Mouse (Mus musculus): ENCODE measurements around the gene Eya3. TPM values are rescaled to one million over a fixed set of nuclear protein-coding genes. Genes with fewer than 3 reads are reported as not detected.
"Not testable (repeated sequence)": the region's sequence is repeated elsewhere in the genome, so short reads cannot be mapped to it uniquely, and the experiment has no call there.

The Eya3 gene
- polyA plus RNA-seq, 1 experiment from 2014 or later, result 23.5 TPM

- H3K9me3 ChIP-seq (replicated peaks; ENCODE audit: control insufficient read depth, low read length), result no peaks in the 10 kb centered on the region
- no peak overlapping the region for H3K9ac ChIP-seq (ENCODE audit: low read length)
- H3K4me2 ChIP-seq (ENCODE audit: low read depth, low read length), result no peak overlapping the region
- no peaks in the 10 kb centered on the region for H3K36me3 ChIP-seq (ENCODE audit: control insufficient read depth, insufficient read depth, low read length)
- H3K27ac ChIP-seq (ENCODE audit: low read length), result no peak overlapping the region
- no peak overlapping the region for H3K4me3 ChIP-seq (replicated peaks; ENCODE audit: low read length)
- H3K27me3 ChIP-seq (ENCODE audit: control insufficient read depth, insufficient read depth, low read length), result peaks cover 4% of the 10 kb centered on the region; the same call in 1 of the 2 replicates
- ATAC-seq (ENCODE audit: insufficient read depth, low FRiP score), result no peak
- WGBS, result 48% methylated on average over 3 of the region's 3 CpGs
- H3K4me1 ChIP-seq (ENCODE audit: control insufficient read depth, insufficient read depth, low read length), result no peaks in the 10 kb centered on the region; the same call in 1 of the 2 replicates
These were observed 121.5 kb downstream of the Eya3 start for GRCm38 (mm10) chr4:132760296-132760695.

GRCm38 (mm10) chr4:132762602-132763001 is 123.8 kb downstream of the Eya3 start:
- Histone ChIP-seq H3K27me3 (ENCODE audit: control insufficient read depth, insufficient read depth, low read length) (peaks cover 1% of the 10 kb centered on the region; the same call in 1 of the 2 replicates), H3K4me3 (replicated peaks; ENCODE audit: low read length) (no peak overlapping the region), H3K27ac (ENCODE audit: low read length) (no peak overlapping the region), H3K4me1 (ENCODE audit: control insufficient read depth, insufficient read depth, low read length) (no peaks in the 10 kb centered on the region; the same call in 1 of the 2 replicates), H3K9ac (ENCODE audit: low read length) (no peak overlapping the region), H3K4me2 (ENCODE audit: low read depth, low read length) (no peak overlapping the region), H3K9me3 (replicated peaks; ENCODE audit: control insufficient read depth, low read length) (no peaks in the 10 kb centered on the region), H3K36me3 (ENCODE audit: control insufficient read depth, insufficient read depth, low read length) (no peaks in the 10 kb centered on the region)
- WGBS, result 56% methylated on average over 6 of the region's 6 CpGs
- no peak for ATAC-seq (ENCODE audit: insufficient read depth, low FRiP score)

- ATAC-seq (ENCODE audit: insufficient read depth, low FRiP score); H3K27ac ChIP-seq (ENCODE audit: low read length): not testable (repeated sequence)
- 85% methylated on average over 3 of the region's 3 CpGs for WGBS
These were observed 124.3 kb downstream of the Eya3 start for GRCm38 (mm10) chr4:132763125-132763524.

GRCm38 (mm10) chr4:132767914-132768876 is 129.4 kb downstream of the Eya3 start, which contains the start of gene Rpa2:
Gene Rpa2 (plus strand): TSS chr4:132768332.
- Histone ChIP-seq H3K9me3 (replicated peaks; ENCODE audit: control insufficient read depth, low read length) (no peaks in the 10 kb centered on the region), H3K27me3 (ENCODE audit: control insufficient read depth, insufficient read depth, low read length) (no peaks in the 10 kb centered on the region), H3K36me3 (ENCODE audit: control insufficient read depth, insufficient read depth, low read length) (peaks cover 12% of the 10 kb centered on the region; the same call in 1 of the 2 replicates), H3K9ac (ENCODE audit: low read length) (peak within 1 kb of the TSS; percentile 83), H3K4me3 (replicated peaks; ENCODE audit: low read length) (peak within 1 kb of the TSS; percentile 85), H3K4me1 (ENCODE audit: control insufficient read depth, insufficient read depth, low read length) (peaks cover 7% of the 10 kb centered on the region; the same call in 1 of the 2 replicates), H3K27ac (ENCODE audit: low read length) (peak within 1 kb of the TSS; percentile 53), H3K4me2 (ENCODE audit: low read depth, low read length) (peak within 1 kb of the TSS; percentile 86)
- peak; percentile 97 for ATAC-seq (ENCODE audit: insufficient read depth, low FRiP score)
- WGBS, result under 1% methylated on average over 71 of the region's 71 CpGs

More at GRCm38 (mm10) chr4:132763125-132763524, 124.3 kb downstream of the Eya3 start:
- H3K9me3 ChIP-seq (replicated peaks; ENCODE audit: control insufficient read depth, low read length); H3K27me3 ChIP-seq (ENCODE audit: control insufficient read depth, insufficient read depth, low read length); H3K4me2 ChIP-seq (ENCODE audit: low read depth, low read length); H3K4me3 ChIP-seq (replicated peaks; ENCODE audit: low read length); H3K36me3 ChIP-seq (ENCODE audit: control insufficient read depth, insufficient read depth, low read length); H3K4me1 ChIP-seq (ENCODE audit: control insufficient read depth, insufficient read depth, low read length); H3K9ac ChIP-seq (ENCODE audit: low read length): not testable (repeated sequence)

GRCm38 (mm10) chr4:132771776-132772175 is 133.0 kb downstream of the Eya3 start:
- no peak overlapping the region for H3K9ac ChIP-seq (ENCODE audit: low read length)
- H3K27ac ChIP-seq (ENCODE audit: low read length), result no peak overlapping the region
- H3K4me2 ChIP-seq (ENCODE audit: low read depth, low read length), result no peak overlapping the region
- H3K9me3 ChIP-seq (replicated peaks; ENCODE audit: control insufficient read depth, low read length), result no peaks in the 10 kb centered on the region
- peaks cover 37% of the 10 kb centered on the region for H3K36me3 ChIP-seq (ENCODE audit: control insufficient read depth, insufficient read depth, low read length)
- H3K4me1 ChIP-seq (ENCODE audit: control insufficient read depth, insufficient read depth, low read length), result peaks cover 7% of the 10 kb centered on the region; the same call in 1 of the 2 replicates
- H3K27me3 ChIP-seq (ENCODE audit: control insufficient read depth, insufficient read depth, low read length), result no peaks in the 10 kb centered on the region
- 83% methylated on average over 9 of the region's 9 CpGs for WGBS
- no peak overlapping the region for H3K4me3 ChIP-seq (replicated peaks; ENCODE audit: low read length)
- ATAC-seq (ENCODE audit: insufficient read depth, low FRiP score), result no peak

Other genes with a start within 250 kb of the Eya3 start
- gene Phactr4, start 216.5 kb upstream of the Eya3 start, polyA plus RNA-seq (2015; fragmentation: Nextera tagmentation; extraction: Ambion mirVana), result 25.9 and 29.9 TPM in 2 replicates
- gene Med18, start 175.1 kb upstream of the Eya3 start, polyA plus RNA-seq (2015; fragmentation: Nextera tagmentation; extraction: Ambion mirVana), result 19.5 and 20.0 TPM in 2 replicates
- gene Sesn2, start 128.5 kb upstream of the Eya3 start, polyA plus RNA-seq (2015; fragmentation: Nextera tagmentation; extraction: Ambion mirVana), result 12.4 and 13.7 TPM in 2 replicates
- gene Atpif1, start 105.3 kb upstream of the Eya3 start, polyA plus RNA-seq (2015; fragmentation: Nextera tagmentation; extraction: Ambion mirVana), result 1,031 and 1,078 TPM in 2 replicates
- 138 and 149 TPM in 2 replicates for gene Dnajc8, start 103.4 kb upstream of the Eya3 start, polyA plus RNA-seq (2015; fragmentation: Nextera tagmentation; extraction: Ambion mirVana)
- 1.0 and 1.2 TPM in 2 replicates for gene Ptafr, start 74.9 kb upstream of the Eya3 start, polyA plus RNA-seq (2015; fragmentation: Nextera tagmentation; extraction: Ambion mirVana)
- 4.9 and 6.0 TPM in 2 replicates for gene Xkr8, start 93.6 kb downstream of the Eya3 start, polyA plus RNA-seq (2015; fragmentation: Nextera tagmentation; extraction: Ambion mirVana)
- 5.3 and 6.3 TPM in 2 replicates for gene Smpdl3b, start 118.3 kb downstream of the Eya3 start, polyA plus RNA-seq (2015; fragmentation: Nextera tagmentation; extraction: Ambion mirVana)
- 67.0 and 75.3 TPM in 2 replicates for gene Rpa2, start 129.3 kb downstream of the Eya3 start, polyA plus RNA-seq (2015; fragmentation: Nextera tagmentation; extraction: Ambion mirVana)
- 1.4 and 1.8 TPM in 2 replicates for gene Themis2, start 157.4 kb downstream of the Eya3 start, polyA plus RNA-seq (2015; fragmentation: Nextera tagmentation; extraction: Ambion mirVana)
- gene Ppp1r8, start 204.2 kb downstream of the Eya3 start, polyA plus RNA-seq (2015; fragmentation: Nextera tagmentation; extraction: Ambion mirVana), result 52.0 and 54.1 TPM in 2 replicates
- 59.6 and 62.7 TPM in 2 replicates for gene Stx12, start 245.5 kb downstream of the Eya3 start, polyA plus RNA-seq (2015; fragmentation: Nextera tagmentation; extraction: Ambion mirVana)

Data from stomach, embryonic 16.5 days (tissue).